Mouse (Mus musculus): ENCODE results near the gene Dapk3. TPM values are rescaled to one million over a fixed set of nuclear protein-coding genes. Genes with fewer than 3 reads are reported as not detected.
"Not testable (repeated sequence)": the region's sequence is repeated elsewhere in the genome, so short reads cannot be mapped to it uniquely, and the experiment has no call there.

Gene Dapk3
- polyA plus RNA-seq, 1 experiment from 2014 or later = 76.7 TPM

DNA sequence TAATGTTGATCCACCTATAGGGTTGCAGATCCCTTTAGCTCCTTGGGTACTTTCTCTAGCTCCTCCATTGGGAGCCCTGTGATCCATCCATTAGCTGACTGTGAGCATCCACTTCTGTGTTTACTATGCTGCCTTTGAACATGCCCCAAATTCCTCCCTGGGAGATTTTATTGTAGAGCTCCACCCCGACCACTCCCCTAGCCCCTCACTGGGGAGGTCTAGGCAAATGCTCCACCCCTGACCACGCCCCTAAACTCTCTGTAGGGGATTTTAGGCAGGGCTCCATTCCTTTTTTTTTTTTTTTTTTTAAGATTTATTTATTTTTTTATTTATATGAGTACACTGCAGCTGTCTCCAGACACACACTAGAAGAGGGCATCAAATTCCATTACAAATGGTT is 40.9 kb downstream of the Dapk3 start:
- not testable (repeated sequence) for H3K9ac ChIP-seq; ATAC-seq (ENCODE audit: low FRiP score); H3K4me1 ChIP-seq (replicated peaks; ENCODE audit: control insufficient read depth, insufficient read depth, low read length); H3K4me2 ChIP-seq (replicated peaks); H3K9me3 ChIP-seq (ENCODE audit: control insufficient read depth, low read length); H3K27me3 ChIP-seq (ENCODE audit: control insufficient read depth, insufficient read depth, low read length); H3K27ac ChIP-seq; DNase-seq (ENCODE audit: low spot score); H3K4me3 ChIP-seq (replicated peaks; ENCODE audit: low read length)
- H3K36me3 ChIP-seq (replicated peaks; ENCODE audit: control insufficient read depth, insufficient read depth) = peaks cover 61% of the 10 kb centered on the region
- 68% methylated on average over 2 of the region's 2 CpGs for WGBS

GRCm38 (mm10) chr10:81229735-81230437 is 47.1 kb downstream of the Dapk3 start:
- ATAC-seq (ENCODE audit: low FRiP score) (0 out of 2 replicates have a peak, but pooled peaks have one; percentile 12), DNase-seq (ENCODE audit: low spot score) (peak; percentile 40)
- Histone ChIP-seq H3K9me3 (ENCODE audit: control insufficient read depth, low read length) (no peaks in the 10 kb centered on the region), H3K4me2 (replicated peaks) (peak overlapping the region; percentile 80), H3K9ac (peak overlapping the region; percentile 96), H3K27ac (peak overlapping the region; percentile 93), H3K36me3 (replicated peaks; ENCODE audit: control insufficient read depth, insufficient read depth) (peaks cover 4% of the 10 kb centered on the region; the same call in 1 of the 2 replicates), H3K27me3 (ENCODE audit: control insufficient read depth, insufficient read depth, low read length) (no peaks in the 10 kb centered on the region), H3K4me3 (replicated peaks; ENCODE audit: low read length) (peak overlapping the region; percentile 77), H3K4me1 (replicated peaks; ENCODE audit: control insufficient read depth, insufficient read depth, low read length) (peaks cover 40% of the 10 kb centered on the region)
- WGBS = 6% methylated on average over 20 of the region's 20 CpGs

DNA sequence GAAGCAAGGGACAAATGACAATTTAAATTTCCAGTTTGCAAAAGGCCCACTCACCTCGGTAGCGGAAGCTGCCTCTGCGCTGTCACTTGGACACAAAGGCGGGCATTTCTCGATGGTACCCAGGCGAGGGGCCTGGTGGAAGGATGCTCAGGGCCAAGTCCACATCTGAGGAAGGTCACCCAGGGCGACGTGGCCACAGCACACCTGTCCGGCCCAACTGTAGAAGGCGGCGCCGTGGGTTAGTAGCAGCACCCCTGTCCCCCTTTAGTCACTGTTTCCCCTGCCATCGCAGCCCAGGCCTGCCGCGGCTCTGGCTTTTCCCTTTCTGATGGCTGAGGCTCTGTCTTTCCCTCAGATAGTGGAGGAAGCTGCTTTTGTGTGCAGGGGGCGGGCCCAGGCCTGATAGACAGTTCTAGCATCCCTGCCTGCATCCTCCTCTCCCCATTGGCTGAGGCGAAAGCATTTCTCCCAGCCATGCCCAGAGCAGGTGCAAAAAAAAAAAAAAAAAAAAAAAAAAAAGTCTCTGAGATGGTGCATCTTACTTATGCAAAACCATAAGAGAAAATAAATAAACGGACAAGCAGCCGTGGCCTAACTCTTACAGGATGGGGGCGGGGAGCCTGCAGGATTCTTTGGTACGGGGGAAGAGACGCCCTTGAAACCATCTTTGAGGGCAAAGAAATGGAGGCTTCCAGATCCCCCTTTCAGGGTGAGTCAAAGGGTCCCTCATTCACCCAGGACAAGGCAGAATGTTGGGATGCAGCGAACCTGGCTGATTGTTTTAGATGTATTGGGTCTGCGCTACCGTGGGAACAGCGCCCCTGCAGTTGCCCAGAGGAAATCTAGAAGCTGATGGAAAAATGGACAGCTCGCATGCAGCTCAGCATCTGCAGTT is 47.9 kb downstream of the Dapk3 start, which contains the start of gene Atcay:
Gene Atcay, minus strand, starts transcription at position 396 of the 895 bp plus-strand sequence.
- Histone ChIP-seq H3K27me3 (ENCODE audit: control insufficient read depth, insufficient read depth, low read length) (no peaks in the 10 kb centered on the region), H3K27ac (peak within 1 kb of the TSS; percentile 93), H3K4me2 (replicated peaks) (peak within 1 kb of the TSS; percentile 80), H3K4me1 (replicated peaks; ENCODE audit: control insufficient read depth, insufficient read depth, low read length) (peaks cover 40% of the 10 kb centered on the region), H3K9me3 (ENCODE audit: control insufficient read depth, low read length) (no peaks in the 10 kb centered on the region), H3K4me3 (replicated peaks; ENCODE audit: low read length) (peak within 1 kb of the TSS; percentile 77), H3K9ac (peak within 1 kb of the TSS; percentile 96), H3K36me3 (replicated peaks; ENCODE audit: control insufficient read depth, insufficient read depth) (peaks cover 3% of the 10 kb centered on the region; the same call in 1 of the 2 replicates)
- DNase-seq (ENCODE audit: low spot score) = peak; percentile 80
- WGBS = 4% methylated on average over 27 of the region's 27 CpGs
- ATAC-seq (ENCODE audit: low FRiP score) = peak; percentile 90

- Histone ChIP-seq H3K9me3 (ENCODE audit: control insufficient read depth, low read length) (no peaks in the 10 kb centered on the region), H3K4me2 (replicated peaks) (peak overlapping the region; percentile 80), H3K27ac (peak overlapping the region; percentile 93), H3K9ac (peak overlapping the region; percentile 96), H3K4me3 (replicated peaks; ENCODE audit: low read length) (peak overlapping the region; percentile 77), H3K36me3 (replicated peaks; ENCODE audit: control insufficient read depth, insufficient read depth) (no peaks in the 10 kb centered on the region; the same call in 1 of the 2 replicates), H3K27me3 (ENCODE audit: control insufficient read depth, insufficient read depth, low read length) (no peaks in the 10 kb centered on the region), H3K4me1 (replicated peaks; ENCODE audit: control insufficient read depth, insufficient read depth, low read length) (peaks cover 40% of the 10 kb centered on the region)
- WGBS = 44% methylated on average over 7 of the region's 7 CpGs
- DNase-seq (ENCODE audit: low spot score) (no peak), ATAC-seq (ENCODE audit: low FRiP score) (no peak)
Measured at GRCm38 (mm10) chr10:81231436-81231835, 48.6 kb downstream of the Dapk3 start.

GRCm38 (mm10) chr10:81232580-81233225 is 49.9 kb downstream of the Dapk3 start, which contains the start of gene Zfr2:
Gene Zfr2, plus strand, starts transcription at chr10:81233155.
- Histone ChIP-seq H3K9me3 (ENCODE audit: control insufficient read depth, low read length) (no peaks in the 10 kb centered on the region), H3K27ac (no peak within 1 kb of the TSS), H3K4me3 (replicated peaks; ENCODE audit: low read length) (peak within 1 kb of the TSS; percentile 68), H3K27me3 (ENCODE audit: control insufficient read depth, insufficient read depth, low read length) (no peaks in the 10 kb centered on the region), H3K4me1 (replicated peaks; ENCODE audit: control insufficient read depth, insufficient read depth, low read length) (peaks cover 39% of the 10 kb centered on the region), H3K9ac (peak within 1 kb of the TSS; percentile 73), H3K4me2 (replicated peaks) (peak within 1 kb of the TSS; percentile 76), H3K36me3 (replicated peaks; ENCODE audit: control insufficient read depth, insufficient read depth) (no peaks in the 10 kb centered on the region; the same call in 1 of the 2 replicates)
- DNase-seq (ENCODE audit: low spot score) (peak; percentile 81), ATAC-seq (ENCODE audit: low FRiP score) (peak; percentile 82)
- WGBS = 9% methylated on average over 28 of the region's 29 CpGs

GRCm38 (mm10) chr10:81233226-81233585 is 50.4 kb downstream of the Dapk3 start:
- no peaks in the 10 kb centered on the region; the same call in 1 of the 2 replicates for H3K36me3 ChIP-seq (replicated peaks; ENCODE audit: control insufficient read depth, insufficient read depth)
- WGBS = 2% methylated on average over 20 of the region's 28 CpGs
- ATAC-seq (ENCODE audit: low FRiP score) (peak; percentile 32), DNase-seq (ENCODE audit: low spot score) (no peak)
- no peaks in the 10 kb centered on the region for H3K27me3 ChIP-seq (ENCODE audit: control insufficient read depth, insufficient read depth, low read length)
- peak overlapping the region; percentile 73 for H3K9ac ChIP-seq
- peak overlapping the region; percentile 68 for H3K4me3 ChIP-seq (replicated peaks; ENCODE audit: low read length)
- H3K4me1 ChIP-seq (replicated peaks; ENCODE audit: control insufficient read depth, insufficient read depth, low read length) = peaks cover 34% of the 10 kb centered on the region
- H3K27ac ChIP-seq = no peak overlapping the region
- peak overlapping the region; percentile 76 for H3K4me2 ChIP-seq (replicated peaks)
- H3K9me3 ChIP-seq (ENCODE audit: control insufficient read depth, low read length) = no peaks in the 10 kb centered on the region

DNA sequence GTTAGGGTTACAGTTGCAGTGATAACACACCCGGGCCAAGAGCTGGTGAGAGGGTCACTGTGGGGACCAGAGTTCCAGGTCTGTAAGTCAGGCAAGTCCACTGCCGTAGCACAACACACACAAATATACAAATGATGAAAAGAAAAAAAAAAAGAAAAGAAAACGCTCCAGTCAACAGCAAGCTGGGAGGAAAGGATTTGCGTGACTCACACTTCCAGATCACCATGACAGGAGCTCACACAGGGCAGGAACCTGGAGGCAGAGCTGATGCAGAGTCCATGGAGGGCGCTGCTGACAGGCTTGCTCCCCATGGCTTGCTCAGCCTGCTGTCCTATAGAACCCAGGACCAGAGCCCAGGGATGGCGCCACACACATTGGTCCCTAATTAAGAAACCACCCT is 51.4 kb downstream of the Dapk3 start:
- Histone ChIP-seq H3K27ac (no peak overlapping the region), H3K9me3 (ENCODE audit: control insufficient read depth, low read length) (no peaks in the 10 kb centered on the region), H3K4me1 (replicated peaks; ENCODE audit: control insufficient read depth, insufficient read depth, low read length) (peaks cover 25% of the 10 kb centered on the region), H3K36me3 (replicated peaks; ENCODE audit: control insufficient read depth, insufficient read depth) (no peaks in the 10 kb centered on the region), H3K27me3 (ENCODE audit: control insufficient read depth, insufficient read depth, low read length) (peaks cover 4% of the 10 kb centered on the region; the same call in 1 of the 2 replicates), H3K4me2 (replicated peaks) (peak overlapping the region; percentile 76; the same call in 1 of the 2 replicates), H3K4me3 (replicated peaks; ENCODE audit: low read length) (no peak overlapping the region), H3K9ac (0 out of 2 replicates have a peak overlapping the region, but pooled peaks have one; percentile 73)
- DNase-seq (ENCODE audit: low spot score) (no peak), ATAC-seq (ENCODE audit: low FRiP score) (no peak)
- 82% methylated on average over 6 of the region's 6 CpGs for WGBS

GRCm38 (mm10) chr10:81236471-81237268 is 53.9 kb downstream of the Dapk3 start:
- H3K9me3 ChIP-seq (ENCODE audit: control insufficient read depth, low read length) = no peaks in the 10 kb centered on the region
- WGBS = 76% methylated on average over 12 of the region's 12 CpGs
- H3K4me3 ChIP-seq (replicated peaks; ENCODE audit: low read length) = no peak overlapping the region
- DNase-seq (ENCODE audit: low spot score) = no peak
- no peaks in the 10 kb centered on the region for H3K36me3 ChIP-seq (replicated peaks; ENCODE audit: control insufficient read depth, insufficient read depth)
- peaks cover 10% of the 10 kb centered on the region; the same call in 1 of the 2 replicates for H3K4me1 ChIP-seq (replicated peaks; ENCODE audit: control insufficient read depth, insufficient read depth, low read length)
- no peak overlapping the region for H3K9ac ChIP-seq
- no peak for ATAC-seq (ENCODE audit: low FRiP score)
- no peak overlapping the region for H3K4me2 ChIP-seq (replicated peaks)
- H3K27me3 ChIP-seq (ENCODE audit: control insufficient read depth, insufficient read depth, low read length) = peaks cover 20% of the 10 kb centered on the region
- H3K27ac ChIP-seq = no peak overlapping the region

Measured in hindbrain, embryonic 14.5 days (tissue).